Mouse (Mus musculus) heart, postnatal 0 days (tissue): ENCODE results near the gene S1pr5.

Experiments
- CTCF ChIP-seq: IDR thresholded peaks from 2 replicates; pipeline ENCODE4 v1.5.1; 2016; ENCODE audit warnings: antibody characterized with exemption, control low read depth, low read depth
- EP300 ChIP-seq: IDR thresholded peaks from 2 replicates; pipeline ENCODE4 v1.6.1; 2016; ENCODE audit warnings: antibody characterized with exemption, low read depth

DNA sequence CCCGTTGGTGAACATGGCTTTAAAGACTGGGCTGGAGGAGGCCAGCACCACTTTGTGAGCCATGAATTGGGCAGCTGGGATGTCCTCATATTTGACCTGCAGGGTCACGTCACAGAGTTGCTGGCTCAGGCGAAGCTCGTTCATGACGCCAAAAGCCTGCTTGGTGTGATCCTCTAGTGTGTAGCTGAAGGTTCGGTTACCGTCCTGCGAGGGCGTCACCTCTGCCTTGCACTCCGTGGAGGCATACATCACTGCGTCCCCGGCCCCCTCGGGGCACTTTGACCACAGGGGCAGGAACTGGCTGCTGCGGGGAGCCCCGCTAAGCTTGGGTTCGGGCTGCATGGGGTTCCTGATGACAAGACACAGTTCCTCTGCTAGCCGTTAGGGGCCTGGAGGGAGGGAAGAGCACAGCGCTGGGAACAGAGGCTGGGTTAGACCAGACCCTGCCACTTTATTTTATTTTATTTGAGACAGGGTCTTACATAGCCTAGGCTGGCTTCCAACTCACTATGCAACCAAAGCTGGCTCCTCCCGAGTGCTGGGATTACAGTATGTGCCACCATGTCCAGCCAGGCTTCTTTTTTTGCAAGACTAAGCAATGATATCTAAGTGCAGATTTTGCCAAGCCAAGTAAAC is 10.8 kb downstream of the S1pr5 start:
- TF ChIP-seq CTCF (peak; percentile 20; the same call in 1 of the 2 replicates), EP300 (no peak)
